Mouse (Mus musculus) midbrain, embryonic 16.5 days (tissue): ENCODE data around the gene Golga1. TPM values are rescaled to one million over a fixed set of nuclear protein-coding genes. Genes with fewer than 3 reads are reported as not detected.

ENCODE experiments used
- ATAC-seq: fragments of 200-750 bp; cut with Nextera tagmentation; 2 replicates; pipeline ENCODE4 v1.8.0; 2017; ENCODE audit warnings: moderate TSS enrichment
- H3K27ac ChIP-seq: fragments of 300-500 bp; sonication (generic); 2 replicates; pipeline ENCODE4 v1.5.1; 2014; ENCODE audit warnings: mild to moderate bottlenecking, low read length, mixed read lengths
- H3K27me3 ChIP-seq: fragments of 300-500 bp; sonication (generic); 2 replicates; pipeline ENCODE4 v1.6.1; 2014; ENCODE audit warnings: low read depth, low read length, mixed read lengths; ENCODE audit not compliant: control insufficient read depth, insufficient read depth
- H3K36me3 ChIP-seq: fragments of 300-500 bp; sonication (generic); 2 replicates; pipeline ENCODE4 v1.6.1; 2014; ENCODE audit warnings: mild to moderate bottlenecking, low read length, moderate library complexity, mixed read lengths; ENCODE audit not compliant: control insufficient read depth, insufficient read depth
- H3K4me1 ChIP-seq: fragments of 300-500 bp; sonication (generic); 2 replicates; pipeline ENCODE4 v1.6.1; 2014; ENCODE audit warnings: mild to moderate bottlenecking, low read length, mixed read lengths; ENCODE audit not compliant: control insufficient read depth, insufficient read depth
- H3K4me2 ChIP-seq: fragments of 300-500 bp; sonication (generic); 2 replicates; pipeline ENCODE4 v1.6.1; 2014; ENCODE audit warnings: mild to moderate bottlenecking, low read length, mixed read lengths
- H3K4me3 ChIP-seq: fragments of 300-500 bp; sonication (generic); 2 replicates; pipeline ENCODE4 v1.5.1; 2014; ENCODE audit warnings: low read depth, mild to moderate bottlenecking, low read length, moderate library complexity, mixed read lengths
- H3K9ac ChIP-seq: fragments of 300-500 bp; sonication (generic); 2 replicates; pipeline ENCODE4 v1.6.1; 2014; ENCODE audit warnings: low read depth, low read length, mixed read lengths
- H3K9me3 ChIP-seq: fragments of 300-500 bp; sonication (generic); replicated peaks from 2 replicates; pipeline ENCODE4 v1.6.1; 2014; ENCODE audit warnings: mild to moderate bottlenecking, low read length, mixed read lengths; ENCODE audit not compliant: control insufficient read depth, poor library complexity, severe bottlenecking
- WGBS: fragments of 180-500 bp; shearing (Covaris S2); extraction: QIAGEN DNeasy Blood & Tissue Kit; methylation state at CpG from one replicate; pipeline ENCODE4 v1.1.7; 2014; 5-methylcytosine and 5-hydroxymethylcytosine counted together
- polyA plus RNA-seq: library from polyadenylated mRNA; unstranded; fragments of >200 nt; fragmentation: Nextera tagmentation; extraction: Ambion mirVana; gene quantifications from 2 replicates; pipeline ENCODE4 v1.2.1, GENCODE M21; 2015

Golga1 gene
- polyA plus RNA-seq, 1 experiment from 2014 or later = 37.5 TPM

- ATAC-seq = no peak
- 77% methylated on average over 5 of the region's 5 CpGs for WGBS
- peak overlapping the region; percentile 86; the same call in 1 of the 2 replicates for H3K9ac ChIP-seq
Observed at GRCm38 (mm10) chr2:39003512-39003911, 61.8 kb downstream of the Golga1 start.

GRCm38 (mm10) chr2:39003106-39003505 is 62.2 kb downstream of the Golga1 start:
- 47% methylated on average over 8 of the region's 8 CpGs for WGBS
- no peak overlapping the region for H3K27ac ChIP-seq
- no peak overlapping the region for H3K4me3 ChIP-seq
- no peak for ATAC-seq
- H3K36me3 ChIP-seq = peaks cover 13% of the 10 kb centered on the region
- H3K27me3 ChIP-seq = no peaks in the 10 kb centered on the region
- peaks cover 29% of the 10 kb centered on the region for H3K4me1 ChIP-seq
- peak overlapping the region; percentile 92; the same call in 1 of the 2 replicates for H3K4me2 ChIP-seq
- no peaks in the 10 kb centered on the region for H3K9me3 ChIP-seq
- H3K9ac ChIP-seq = no peak overlapping the region

More at GRCm38 (mm10) chr2:39003512-39003911, 61.8 kb downstream of the Golga1 start:
- H3K9me3 ChIP-seq = no peaks in the 10 kb centered on the region
- peak overlapping the region; percentile 92 for H3K4me2 ChIP-seq
- peaks cover 29% of the 10 kb centered on the region for H3K4me1 ChIP-seq
- no peak overlapping the region for H3K27ac ChIP-seq
- peaks cover 13% of the 10 kb centered on the region for H3K36me3 ChIP-seq
- H3K4me3 ChIP-seq = peak overlapping the region; percentile 58
- H3K27me3 ChIP-seq = no peaks in the 10 kb centered on the region

GRCm38 (mm10) chr2:39001866-39002265 is 63.5 kb downstream of the Golga1 start:
- H3K4me2 ChIP-seq = no peak overlapping the region
- H3K4me1 ChIP-seq = peaks cover 26% of the 10 kb centered on the region
- no peaks in the 10 kb centered on the region for H3K27me3 ChIP-seq
- no peak overlapping the region for H3K9ac ChIP-seq
- no peak overlapping the region for H3K4me3 ChIP-seq
- no peak for ATAC-seq
- WGBS = 80% methylated on average over 3 of the region's 3 CpGs
- H3K36me3 ChIP-seq = peaks cover 13% of the 10 kb centered on the region
- H3K27ac ChIP-seq = no peak overlapping the region
- no peaks in the 10 kb centered on the region for H3K9me3 ChIP-seq

GRCm38 (mm10) chr2:39000587-39000919 is 64.8 kb downstream of the Golga1 start:
- H3K4me3 ChIP-seq = no peak overlapping the region
- no peak overlapping the region for H3K4me2 ChIP-seq
- ATAC-seq = no peak
- H3K27ac ChIP-seq = no peak overlapping the region
- H3K9me3 ChIP-seq = no peaks in the 10 kb centered on the region
- H3K27me3 ChIP-seq = no peaks in the 10 kb centered on the region
- peaks cover 19% of the 10 kb centered on the region for H3K4me1 ChIP-seq
- 90% methylated on average over 4 of the region's 4 CpGs for WGBS
- H3K9ac ChIP-seq = no peak overlapping the region
- H3K36me3 ChIP-seq = peaks cover 13% of the 10 kb centered on the region

- H3K4me3 ChIP-seq = no peak overlapping the region
- H3K27ac ChIP-seq = no peak overlapping the region
- no peaks in the 10 kb centered on the region for H3K9me3 ChIP-seq
- no peaks in the 10 kb centered on the region for H3K27me3 ChIP-seq
- H3K9ac ChIP-seq = no peak overlapping the region
- ATAC-seq = no peak
- H3K4me2 ChIP-seq = no peak overlapping the region
- peaks cover 13% of the 10 kb centered on the region for H3K36me3 ChIP-seq
- 80% methylated on average over 8 of the region's 8 CpGs for WGBS
- peaks cover 19% of the 10 kb centered on the region for H3K4me1 ChIP-seq
Observed at GRCm38 (mm10) chr2:38999910-39000586, 65.3 kb downstream of the Golga1 start.

- Histone ChIP-seq H3K9ac (no peak overlapping the region), H3K27ac (no peak overlapping the region), H3K4me2 (no peak overlapping the region), H3K9me3 (no peaks in the 10 kb centered on the region), H3K4me1 (peaks cover 19% of the 10 kb centered on the region), H3K27me3 (no peaks in the 10 kb centered on the region), H3K4me3 (no peak overlapping the region), H3K36me3 (peaks cover 13% of the 10 kb centered on the region)
- ATAC-seq = no peak
- WGBS = 64% methylated on average over 4 of the region's 4 CpGs
Observed at GRCm38 (mm10) chr2:38999381-38999780, 66.0 kb downstream of the Golga1 start.

DNA sequence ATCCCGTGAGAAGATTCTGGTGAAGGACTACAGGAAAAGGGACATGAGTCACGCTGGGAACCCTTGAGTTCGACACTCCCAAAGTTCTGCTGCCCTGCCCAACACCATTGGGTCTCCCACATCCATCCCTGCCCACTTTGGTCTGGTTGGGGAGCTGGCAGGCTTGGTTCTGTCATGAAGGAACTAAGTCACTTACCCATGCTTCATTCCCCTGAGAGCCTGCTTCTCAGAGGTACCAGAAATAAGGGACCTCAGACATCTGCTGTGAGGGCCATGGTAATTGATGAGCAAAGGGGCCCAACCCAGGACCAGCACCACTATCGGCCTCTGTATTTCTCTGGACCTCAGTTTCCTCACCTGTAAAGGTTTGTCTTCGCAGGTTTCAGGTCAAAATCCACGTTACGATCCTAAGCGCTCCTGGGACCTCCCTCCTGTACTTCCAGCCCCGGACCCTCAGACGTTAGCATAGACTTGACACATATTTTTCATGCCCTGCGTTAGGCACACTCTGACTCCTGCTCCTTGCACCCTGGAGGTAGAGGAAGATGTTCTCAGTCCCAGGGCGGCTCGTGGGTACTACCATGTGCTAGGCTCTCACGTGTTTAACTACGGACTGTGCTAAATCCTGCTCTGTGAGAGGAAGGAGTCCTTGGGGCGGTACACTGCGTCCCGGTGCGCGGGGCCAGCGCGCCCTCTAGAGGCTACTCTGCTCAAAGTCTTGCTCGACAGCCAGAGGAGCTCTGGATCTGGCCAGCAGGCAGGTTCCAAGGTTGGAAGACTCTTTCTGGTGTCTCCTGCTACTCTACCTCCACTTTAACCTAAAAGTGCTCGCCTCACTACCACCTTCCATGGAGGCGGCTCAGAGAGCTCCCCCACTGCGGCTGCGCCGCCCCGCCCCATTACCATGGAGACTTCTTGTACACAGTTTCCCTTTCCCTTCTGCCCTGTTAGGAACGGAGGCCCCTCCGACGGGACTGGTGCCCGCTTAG is 67.7 kb downstream of the Golga1 start, which contains the start of gene Wdr38:
Wdr38 (plus strand) TSS at position 91 of the 989 bp plus-strand sequence.
- Histone ChIP-seq H3K4me1 (peaks cover 3% of the 10 kb centered on the region), H3K27me3 (no peaks in the 10 kb centered on the region), H3K9me3 (no peaks in the 10 kb centered on the region), H3K9ac (peak within 1 kb of the TSS; percentile 50), H3K27ac (no peak within 1 kb of the TSS), H3K4me2 (peak within 1 kb of the TSS; percentile 51), H3K36me3 (peaks cover 12% of the 10 kb centered on the region), H3K4me3 (peak within 1 kb of the TSS; percentile 37)
- 14% methylated on average over 33 of the region's 33 CpGs for WGBS
- ATAC-seq = peak; percentile 91

DNA sequence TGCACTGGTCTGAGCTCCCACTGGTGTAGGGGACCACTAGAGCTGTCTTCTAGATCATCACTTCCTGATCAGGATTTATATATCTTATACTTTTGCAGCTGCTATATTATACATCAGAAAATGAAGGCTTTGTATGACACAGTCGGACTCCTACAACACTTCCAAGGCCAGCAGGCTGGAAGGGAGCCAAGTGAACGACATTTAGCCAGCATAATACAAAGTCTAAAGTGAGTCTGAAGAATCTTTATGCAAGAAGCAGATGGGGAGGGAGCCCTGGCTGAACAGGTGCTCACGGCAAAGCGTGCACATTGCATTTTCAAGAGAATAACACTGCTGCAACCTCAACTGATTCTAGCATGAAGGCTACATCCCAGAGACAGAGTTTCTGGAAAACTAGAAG is 72.9 kb downstream of the Golga1 start:
- ATAC-seq = no peak
- Histone ChIP-seq H3K4me3 (no peak overlapping the region), H3K36me3 (no peaks in the 10 kb centered on the region), H3K4me1 (no peaks in the 10 kb centered on the region), H3K4me2 (no peak overlapping the region), H3K9me3 (no peaks in the 10 kb centered on the region), H3K27me3 (no peaks in the 10 kb centered on the region), H3K9ac (no peak overlapping the region), H3K27ac (no peak overlapping the region)
- 47% methylated on average over 4 of the region's 4 CpGs for WGBS

DNA sequence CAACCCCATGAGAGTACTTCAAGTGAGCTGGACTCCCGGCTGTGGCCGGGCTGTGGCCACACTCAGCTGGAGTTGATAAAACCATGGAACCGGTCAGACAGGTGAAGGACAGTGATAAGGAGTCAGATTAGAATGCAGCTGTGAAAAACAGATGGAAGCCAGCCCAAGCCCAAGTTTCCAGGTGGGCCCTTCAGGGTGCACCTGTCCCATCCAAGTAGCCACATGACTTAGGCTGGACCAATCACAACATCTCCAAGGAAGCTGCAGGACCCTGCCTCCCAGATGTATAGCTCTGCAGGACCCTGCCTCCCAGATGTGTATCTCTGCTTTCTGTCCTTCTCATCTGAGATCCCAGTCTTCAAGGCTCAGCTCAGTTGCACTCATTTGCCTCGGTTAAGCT is 73.3 kb downstream of the Golga1 start:
- Histone ChIP-seq H3K4me2 (no peak overlapping the region), H3K27me3 (no peaks in the 10 kb centered on the region), H3K4me3 (no peak overlapping the region), H3K27ac (no peak overlapping the region), H3K9me3 (no peaks in the 10 kb centered on the region), H3K9ac (no peak overlapping the region), H3K36me3 (no peaks in the 10 kb centered on the region), H3K4me1 (no peaks in the 10 kb centered on the region)
- ATAC-seq = no peak
- WGBS = 76% methylated on average over 4 of the region's 4 CpGs
